Mouse (Mus musculus) frontal cortex, adult (tissue): Measurements from ENCODE around the gene Golph3l.
"Not testable (repeated sequence)": the region's sequence is repeated elsewhere in the genome, so short reads cannot be mapped to it uniquely, and the experiment has no call there.

Source experiments
- ATAC-seq: cut with Nextera tagmentation; 2 replicates; pipeline ENCODE4 v1.9.2; 2017; ENCODE audit warnings: mild to moderate bottlenecking, moderate library complexity, mixed read lengths; ENCODE audit not compliant: low TSS enrichment

Gene Golph3l

DNA sequence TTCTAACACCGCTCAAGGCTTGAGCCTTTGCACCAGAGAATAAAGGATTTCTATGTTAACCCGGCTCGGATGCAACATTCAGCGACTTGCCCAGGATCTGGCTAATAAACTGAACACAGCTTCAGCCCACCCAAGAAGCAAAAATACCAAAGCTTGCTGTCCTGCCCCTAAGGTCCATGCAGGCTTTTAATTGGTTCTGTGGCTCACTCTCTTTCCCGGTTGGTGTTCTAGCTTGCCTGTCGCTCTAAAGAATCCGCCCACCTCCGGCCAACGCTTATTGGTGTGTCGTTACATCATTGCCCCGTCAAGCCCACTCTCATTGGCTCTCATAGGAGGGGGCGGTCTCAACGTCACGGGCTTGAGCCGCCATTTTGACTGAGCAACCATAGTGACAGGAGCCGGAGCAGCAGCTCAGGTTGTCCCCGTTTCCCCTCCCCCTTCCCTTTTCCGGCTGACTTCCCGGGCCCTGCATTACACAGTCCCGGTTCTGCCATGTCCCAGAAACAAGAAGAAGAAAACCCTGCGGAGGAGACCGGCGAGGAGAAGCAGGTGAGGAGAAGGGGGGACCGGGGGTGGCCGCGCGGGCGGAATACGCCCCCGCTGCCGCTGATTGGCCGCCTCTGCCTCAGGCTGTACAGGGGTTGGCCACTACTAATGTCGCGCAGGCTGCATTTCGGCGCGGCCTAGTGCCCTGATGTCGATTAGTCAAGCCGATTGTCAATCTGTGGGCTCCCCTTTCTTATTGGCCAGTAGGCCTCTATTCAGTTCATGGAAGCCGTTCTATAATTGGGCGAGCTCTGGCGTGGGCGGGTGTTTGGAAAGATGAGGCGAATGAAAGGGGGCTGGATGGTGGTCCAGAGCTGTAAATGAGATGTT, 36.1 kb downstream of the Golph3l start, which contains the start of gene Ensa:
TSS of gene Ensa (plus strand) at position 366 of the 876 bp plus-strand sequence.
- peak; percentile 85 for ATAC-seq

GRCm38 (mm10) chr3:95627763-95628162, 39.0 kb downstream of the Golph3l start:
- peak; percentile 64 for ATAC-seq

DNA sequence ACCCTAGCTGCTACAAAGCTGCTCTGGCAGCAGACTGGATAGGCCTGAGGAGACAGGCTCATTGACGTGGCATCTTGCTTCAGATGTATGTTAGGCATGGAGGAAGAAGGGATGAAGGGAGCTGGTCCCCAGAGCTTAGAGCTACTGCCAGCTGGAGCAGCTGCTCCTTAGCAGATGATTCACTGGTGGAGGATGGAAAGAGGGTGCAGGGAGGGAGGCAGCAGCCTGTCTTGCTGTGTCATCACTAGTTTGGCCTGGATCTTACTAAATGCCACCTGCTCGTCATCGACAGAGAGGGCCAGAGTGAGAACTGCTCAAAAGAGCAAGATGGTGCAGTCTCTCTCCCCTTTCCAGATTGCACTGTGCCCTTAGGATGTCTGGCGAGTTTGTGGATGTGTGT, 41.0 kb downstream of the Golph3l start:
- peak; percentile 71 for ATAC-seq

- ATAC-seq: no peak
Measured at GRCm38 (mm10) chr3:95630856-95631255, 42.1 kb downstream of the Golph3l start.

GRCm38 (mm10) chr3:95631304-95631703, 42.6 kb downstream of the Golph3l start:
- no peak for ATAC-seq

- ATAC-seq: no peak
Measured at GRCm38 (mm10) chr3:95632648-95633588, 44.2 kb downstream of the Golph3l start.

- no peak for ATAC-seq
Measured at GRCm38 (mm10) chr3:95635636-95636035, 46.9 kb downstream of the Golph3l start.

DNA sequence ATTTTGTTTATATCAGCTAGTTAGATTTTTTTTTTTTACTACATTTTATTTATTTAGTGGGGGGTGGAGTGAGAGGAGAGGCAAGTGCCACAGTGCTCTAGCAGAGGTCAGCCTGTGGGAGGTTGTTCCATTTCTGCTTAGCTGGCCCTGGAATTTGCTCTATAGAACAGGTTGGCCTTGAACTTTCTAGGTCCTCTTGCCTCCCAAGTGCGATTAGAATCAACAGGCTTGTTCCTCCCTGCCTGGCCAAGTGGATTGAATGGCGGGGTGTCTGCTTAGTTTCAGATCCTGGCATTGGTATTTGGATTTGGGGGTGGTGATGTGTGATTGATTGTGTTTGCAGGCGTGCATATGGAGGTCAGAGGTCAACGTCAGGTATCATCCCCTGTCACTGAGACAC, 47.3 kb downstream of the Golph3l start:
- no peak for ATAC-seq

DNA sequence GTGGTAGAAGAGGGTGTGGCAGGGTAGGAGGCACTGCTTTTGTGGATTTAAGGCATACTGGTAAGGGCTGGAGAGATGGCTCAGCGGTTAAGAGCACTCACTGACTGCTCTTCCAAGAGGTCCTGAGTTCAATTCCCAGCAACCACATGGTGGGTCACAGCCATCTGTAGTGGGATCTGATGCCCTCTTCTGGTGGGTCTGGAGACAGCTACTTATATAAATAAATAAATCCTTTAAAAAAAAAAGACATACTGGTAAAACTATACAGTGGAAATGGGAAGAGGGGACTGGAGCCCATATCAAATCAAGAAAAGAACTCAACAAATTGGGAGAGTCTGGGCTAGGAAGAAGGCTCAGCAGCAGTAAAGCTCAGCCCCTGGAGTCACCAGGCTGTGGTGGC, 51.0 kb downstream of the Golph3l start:
- no peak for ATAC-seq

GRCm38 (mm10) chr3:95643097-95643496, 54.4 kb downstream of the Golph3l start:
- ATAC-seq: no peak

- no peak for ATAC-seq
Measured at GRCm38 (mm10) chr3:95645313-95646235, 56.8 kb downstream of the Golph3l start.

DNA sequence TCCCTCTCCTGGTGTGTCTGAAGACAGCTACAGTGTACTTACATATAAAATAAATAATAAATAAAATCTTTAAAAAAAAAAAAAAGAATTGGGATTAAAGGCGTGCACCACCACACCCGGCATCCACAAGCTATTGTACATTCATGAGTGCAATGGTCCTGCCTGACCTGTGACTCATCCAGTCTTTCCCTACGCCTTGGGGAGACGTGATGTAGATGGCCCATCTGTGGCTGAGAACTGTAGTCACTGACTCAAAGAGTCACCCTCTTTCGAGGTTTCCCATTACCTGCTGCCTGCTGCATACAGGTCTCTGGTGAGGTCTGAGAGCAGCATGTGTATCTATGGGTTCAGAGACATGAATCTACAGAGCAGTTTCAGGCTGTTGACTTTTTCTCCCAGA, 59.3 kb downstream of the Golph3l start:
- ATAC-seq: no peak

- ATAC-seq: no peak
Measured at GRCm38 (mm10) chr3:95650276-95651032, 61.7 kb downstream of the Golph3l start.

DNA sequence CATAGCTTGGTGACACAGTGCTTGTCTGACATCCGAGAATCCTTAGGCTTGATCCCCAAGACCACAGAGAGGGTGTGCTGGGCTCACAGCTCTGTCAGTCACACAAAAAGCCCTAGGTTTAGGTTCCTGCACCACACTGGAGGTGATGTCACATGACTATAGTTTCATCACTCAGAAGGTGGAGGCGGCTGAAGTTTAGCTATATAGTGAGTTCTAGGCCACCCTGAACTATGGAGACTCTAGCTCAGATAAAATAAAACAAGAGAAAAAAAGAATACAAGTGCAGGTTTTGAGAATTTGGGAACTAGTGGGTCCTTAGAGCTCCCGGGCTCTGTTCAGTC, 62.3 kb downstream of the Golph3l start:
- ATAC-seq: no peak

- ATAC-seq: no peak
Measured at GRCm38 (mm10) chr3:95651391-95652203, 62.9 kb downstream of the Golph3l start.

GRCm38 (mm10) chr3:95652204-95652811, 63.6 kb downstream of the Golph3l start:
- ATAC-seq: no peak

GRCm38 (mm10) chr3:95652871-95653270, 64.1 kb downstream of the Golph3l start:
- ATAC-seq: no peak

- ATAC-seq: peak; percentile 26
Measured at GRCm38 (mm10) chr3:95653473-95654034, 64.8 kb downstream of the Golph3l start.

DNA sequence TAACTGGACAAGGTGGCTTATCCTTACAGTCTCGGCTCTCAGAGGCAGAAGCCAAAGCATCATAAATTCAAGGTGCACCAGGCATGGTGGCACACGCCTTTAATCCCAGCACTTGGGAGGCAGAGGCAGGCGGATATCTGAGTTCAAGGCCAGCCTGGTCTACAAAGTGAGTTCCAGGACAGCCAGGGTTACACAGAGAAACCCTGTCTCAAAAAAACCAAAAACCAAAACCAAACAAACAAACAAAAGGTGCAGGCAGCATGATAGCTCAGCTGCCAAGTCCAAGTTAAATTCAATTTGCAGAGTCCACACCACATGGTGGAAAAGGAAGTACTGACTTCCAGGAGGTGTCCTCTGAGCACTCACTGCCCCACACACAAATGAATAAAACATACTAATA, 65.6 kb downstream of the Golph3l start:
- not testable (repeated sequence) for ATAC-seq
